Mouse (Mus musculus): ENCODE results near the gene Ina. TPM values are rescaled to one million over a fixed set of nuclear protein-coding genes. Genes with fewer than 3 reads are reported as not detected.

Gene Ina
- polyA plus RNA-seq (2011; ENCODE audit: insufficient read length, low read depth, missing spikeins): not detected in 2 replicates

DNA sequence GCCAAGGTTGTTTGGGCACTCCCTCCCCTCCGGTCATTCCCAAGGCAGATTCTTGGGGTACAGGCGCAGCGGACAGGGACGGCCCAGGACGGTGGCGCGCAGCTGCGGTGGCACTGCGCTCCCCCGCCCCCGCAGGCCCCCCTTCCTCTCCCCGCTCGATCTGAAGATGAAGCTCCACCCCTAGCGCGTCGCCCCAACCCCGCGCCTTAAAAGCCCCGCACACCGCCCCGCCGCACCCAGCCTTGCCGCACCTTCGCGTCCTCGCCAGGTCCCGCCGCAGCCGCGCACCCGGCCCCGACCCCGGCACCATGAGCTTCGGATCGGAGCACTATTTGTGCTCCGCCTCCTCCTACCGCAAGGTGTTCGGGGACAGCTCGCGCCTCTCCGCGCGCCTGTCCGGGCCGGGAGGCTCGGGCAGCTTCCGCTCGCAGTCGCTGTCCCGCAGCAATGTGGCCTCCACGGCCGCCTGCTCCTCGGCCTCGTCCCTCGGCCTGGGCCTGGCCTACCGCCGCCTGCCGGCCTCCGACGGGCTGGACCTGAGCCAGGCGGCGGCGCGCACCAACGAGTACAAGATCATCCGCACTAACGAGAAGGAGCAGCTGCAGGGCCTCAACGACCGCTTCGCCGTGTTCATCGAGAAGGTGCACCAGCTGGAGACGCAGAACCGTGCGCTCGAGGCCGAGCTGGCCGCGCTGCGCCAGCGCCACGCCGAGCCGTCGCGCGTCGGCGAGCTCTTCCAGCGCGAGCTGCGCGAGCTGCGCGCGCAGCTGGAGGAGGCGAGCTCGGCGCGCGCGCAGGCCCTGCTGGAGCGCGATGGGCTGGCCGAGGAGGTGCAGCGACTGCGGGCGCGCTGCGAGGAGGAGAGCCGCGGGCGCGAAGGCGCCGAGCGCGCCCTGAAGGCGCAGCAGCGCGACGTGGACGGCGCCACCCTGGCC, at the start of gene Ina, which contains the start of gene Nt5c2:
Gene Ina, plus strand, starts transcription at position 252 of the 935 bp plus-strand sequence.
Gene Nt5c2, minus strand, starts transcription at position 707 of the 935 bp plus-strand sequence.
- no peak for TF ChIP-seq POLR2A (IDR thresholded peaks at IDR 0.05; ENCODE audit: low read depth, low read length)
- Histone ChIP-seq H3K4me1 (ENCODE audit: control insufficient read depth, insufficient read depth, low read length) (no peaks in the 10 kb centered on the region), H3K4me3 (ENCODE audit: insufficient read depth, low read length) (peak within 1 kb of the TSS; percentile 29), H3K27ac (ENCODE audit: insufficient read depth, low read length) (no peak within 1 kb of the TSS)

DNA sequence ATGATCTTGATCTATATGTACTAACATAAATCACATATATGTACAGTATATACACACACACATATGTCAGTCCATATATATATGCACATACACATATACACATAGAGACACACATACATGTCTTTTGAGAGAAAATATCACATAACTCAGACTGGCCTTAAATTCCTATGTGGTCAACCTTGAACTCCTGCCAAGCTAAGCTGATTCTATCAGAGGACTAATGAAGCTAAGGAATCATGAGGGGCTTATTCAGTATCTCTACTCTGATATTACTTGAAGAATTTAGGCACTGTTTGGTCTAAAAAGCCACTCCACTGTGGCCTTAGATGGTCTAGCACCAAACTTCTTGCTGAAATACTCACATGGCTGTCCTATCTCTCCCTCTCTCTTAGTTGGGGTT, 49.0 kb upstream of the Ina start:
- Histone ChIP-seq H3K27ac (ENCODE audit: insufficient read depth, low read length) (no peak overlapping the region), H3K4me1 (ENCODE audit: control insufficient read depth, insufficient read depth, low read length) (peaks cover 5% of the 10 kb centered on the region; the same call in 1 of the 2 replicates), H3K4me3 (ENCODE audit: insufficient read depth, low read length) (no peak overlapping the region)
- TF ChIP-seq POLR2A (IDR thresholded peaks at IDR 0.05; ENCODE audit: low read depth, low read length): no peak
- no peak for TF ChIP-seq CTCF (IDR thresholded peaks at IDR 0.05; ENCODE audit: borderline replicate concordance, insufficient read depth, low read length)

DNA sequence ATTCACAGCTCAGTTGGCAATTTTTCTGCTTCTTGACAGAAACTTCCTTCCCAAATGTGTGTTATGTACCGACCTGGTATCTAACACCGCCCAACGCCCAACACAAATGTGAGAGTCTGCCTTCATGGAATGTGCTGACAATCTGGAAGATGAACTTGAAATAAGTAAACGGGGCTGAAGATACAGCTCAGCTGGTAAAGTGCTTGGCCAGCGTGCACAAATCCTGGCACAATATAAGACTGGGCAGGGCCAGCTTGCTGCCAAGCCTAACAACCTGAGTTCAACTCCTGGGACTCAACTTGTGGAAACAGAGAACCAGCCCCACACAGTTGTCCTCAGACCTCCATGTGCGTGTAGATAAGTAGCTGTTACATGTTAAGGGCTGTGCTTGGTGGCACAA, 48.2 kb upstream of the Ina start:
- H3K4me1 ChIP-seq (ENCODE audit: control insufficient read depth, insufficient read depth, low read length): peaks cover 5% of the 10 kb centered on the region; the same call in 1 of the 2 replicates
- H3K4me3 ChIP-seq (ENCODE audit: insufficient read depth, low read length): no peak overlapping the region
- no peak overlapping the region for H3K27ac ChIP-seq (ENCODE audit: insufficient read depth, low read length)
- TF ChIP-seq POLR2A (IDR thresholded peaks at IDR 0.05; ENCODE audit: low read depth, low read length): no peak
- no peak for TF ChIP-seq CTCF (IDR thresholded peaks at IDR 0.05; ENCODE audit: borderline replicate concordance, insufficient read depth, low read length)

DNA sequence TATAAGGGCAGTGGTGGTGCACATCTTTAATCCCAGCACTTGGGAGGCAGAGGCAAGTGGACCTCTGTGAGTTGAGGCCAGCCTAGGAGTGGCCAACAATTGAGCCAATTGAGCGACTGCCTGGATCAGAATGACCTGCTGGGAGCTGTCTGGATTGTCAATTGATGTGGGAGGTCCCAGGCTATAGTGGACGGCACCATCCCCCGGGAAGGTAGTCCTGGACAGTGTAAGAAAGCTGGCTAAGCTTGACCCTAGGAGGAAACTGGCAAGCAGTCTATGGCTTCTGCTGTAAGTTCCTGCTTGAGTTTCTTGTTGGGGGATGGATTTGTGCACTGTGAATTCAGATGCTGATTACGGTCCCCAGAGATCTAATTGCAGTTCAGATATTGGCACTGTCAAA, 46.6 kb upstream of the Ina start:
- Histone ChIP-seq H3K4me1 (ENCODE audit: control insufficient read depth, insufficient read depth, low read length) (peaks cover 5% of the 10 kb centered on the region; the same call in 1 of the 2 replicates), H3K4me3 (ENCODE audit: insufficient read depth, low read length) (no peak overlapping the region), H3K27ac (ENCODE audit: insufficient read depth, low read length) (no peak overlapping the region)
- TF ChIP-seq CTCF (IDR thresholded peaks at IDR 0.05; ENCODE audit: borderline replicate concordance, insufficient read depth, low read length) (no peak), POLR2A (IDR thresholded peaks at IDR 0.05; ENCODE audit: low read depth, low read length) (no peak)

DNA sequence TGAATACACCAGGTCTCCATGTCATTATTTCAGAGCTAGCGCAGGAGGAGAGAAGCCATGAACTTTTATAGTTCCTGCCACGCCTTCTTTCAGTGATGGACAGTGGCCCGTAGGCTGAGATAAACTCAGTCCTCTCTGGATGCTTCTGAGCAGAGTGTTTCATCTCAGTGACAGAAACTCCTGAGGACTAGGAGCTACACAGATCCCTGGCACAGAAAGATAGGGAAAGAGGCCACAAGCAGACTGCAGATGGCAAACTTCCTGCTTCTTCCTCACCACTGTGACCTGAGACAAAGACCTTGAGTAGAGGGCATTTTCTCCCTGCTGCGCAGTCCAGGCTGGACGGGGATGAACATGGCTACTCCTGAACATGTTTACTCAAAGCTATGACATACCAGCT, 45.7 kb upstream of the Ina start:
- Histone ChIP-seq H3K27ac (ENCODE audit: insufficient read depth, low read length) (no peak overlapping the region), H3K4me3 (ENCODE audit: insufficient read depth, low read length) (no peak overlapping the region), H3K4me1 (ENCODE audit: control insufficient read depth, insufficient read depth, low read length) (no peaks in the 10 kb centered on the region)
- TF ChIP-seq POLR2A (IDR thresholded peaks at IDR 0.05; ENCODE audit: low read depth, low read length) (no peak), CTCF (IDR thresholded peaks at IDR 0.05; ENCODE audit: borderline replicate concordance, insufficient read depth, low read length) (no peak)

DNA sequence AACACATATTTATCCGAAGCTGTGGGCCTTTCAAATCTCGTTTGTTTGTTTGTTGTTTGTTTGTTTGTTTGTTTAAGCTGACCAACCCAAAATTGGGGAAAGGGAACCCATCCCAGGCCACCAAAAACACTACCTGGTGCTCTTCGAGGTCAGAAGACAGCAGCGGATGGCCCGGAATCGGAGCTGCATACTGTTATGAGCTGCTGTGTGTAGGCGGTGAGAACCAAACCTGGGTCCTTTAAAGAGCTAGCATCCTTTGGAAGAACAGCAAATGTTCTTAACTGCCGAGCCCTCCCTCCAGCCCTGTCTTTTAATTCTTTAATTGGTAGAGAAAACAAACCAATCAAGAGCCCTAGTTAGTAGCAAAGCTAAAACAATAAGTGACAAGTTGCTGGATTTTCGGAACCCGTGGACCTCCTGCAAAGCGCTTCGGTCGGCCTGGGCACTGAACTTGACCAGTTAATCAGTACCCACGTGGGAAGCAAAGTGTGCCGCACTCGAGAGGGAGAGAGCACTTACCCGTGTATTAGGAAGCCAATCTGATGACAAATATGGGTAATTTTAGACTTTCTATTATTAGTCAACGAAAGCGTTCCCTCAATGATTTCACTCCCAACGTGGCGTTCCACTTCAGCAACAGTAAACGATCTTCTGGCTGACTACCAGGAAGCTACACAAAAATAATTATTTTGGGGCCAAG, 45.1 kb upstream of the Ina start:
- TF ChIP-seq POLR2A (IDR thresholded peaks at IDR 0.05; ENCODE audit: low read depth, low read length) (no peak), CTCF (IDR thresholded peaks at IDR 0.05; ENCODE audit: borderline replicate concordance, insufficient read depth, low read length) (no peak)
- no peak overlapping the region for H3K4me3 ChIP-seq (ENCODE audit: insufficient read depth, low read length)
- no peaks in the 10 kb centered on the region for H3K4me1 ChIP-seq (ENCODE audit: control insufficient read depth, insufficient read depth, low read length)
- H3K27ac ChIP-seq (ENCODE audit: insufficient read depth, low read length): no peak overlapping the region

DNA sequence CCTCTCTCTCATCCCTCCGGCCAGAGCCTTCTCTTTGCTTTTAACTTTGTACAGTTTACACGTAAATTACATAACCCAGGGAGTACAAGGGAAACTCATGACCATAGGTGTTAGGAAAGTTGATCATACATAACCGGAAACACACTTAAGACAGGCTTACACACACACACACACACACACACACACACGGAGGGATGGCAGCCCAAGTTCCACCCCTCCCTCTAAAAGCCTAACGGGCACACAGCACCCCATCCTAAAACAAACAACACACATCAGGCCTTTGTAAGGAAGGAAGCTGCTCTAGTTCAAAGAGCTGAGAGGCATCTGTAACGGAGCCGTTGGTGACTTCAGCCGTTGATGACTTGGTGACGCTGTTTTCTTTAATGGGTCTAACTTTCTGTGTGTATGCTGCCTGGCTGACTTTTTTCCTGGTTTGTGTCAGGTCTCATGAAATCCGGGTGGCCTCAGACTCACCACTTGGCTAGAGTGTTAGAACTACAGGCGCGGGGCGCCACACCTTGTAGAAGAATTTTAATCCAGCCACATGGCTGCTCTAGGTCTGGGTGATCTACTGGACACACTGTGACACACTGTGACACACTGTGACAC, 44.3 kb upstream of the Ina start:
- Histone ChIP-seq H3K27ac (ENCODE audit: insufficient read depth, low read length) (no peak overlapping the region), H3K4me3 (ENCODE audit: insufficient read depth, low read length) (no peak overlapping the region), H3K4me1 (ENCODE audit: control insufficient read depth, insufficient read depth, low read length) (no peaks in the 10 kb centered on the region)
- TF ChIP-seq POLR2A (IDR thresholded peaks at IDR 0.05; ENCODE audit: low read depth, low read length) (no peak), CTCF (IDR thresholded peaks at IDR 0.05; ENCODE audit: borderline replicate concordance, insufficient read depth, low read length) (no peak)

DNA sequence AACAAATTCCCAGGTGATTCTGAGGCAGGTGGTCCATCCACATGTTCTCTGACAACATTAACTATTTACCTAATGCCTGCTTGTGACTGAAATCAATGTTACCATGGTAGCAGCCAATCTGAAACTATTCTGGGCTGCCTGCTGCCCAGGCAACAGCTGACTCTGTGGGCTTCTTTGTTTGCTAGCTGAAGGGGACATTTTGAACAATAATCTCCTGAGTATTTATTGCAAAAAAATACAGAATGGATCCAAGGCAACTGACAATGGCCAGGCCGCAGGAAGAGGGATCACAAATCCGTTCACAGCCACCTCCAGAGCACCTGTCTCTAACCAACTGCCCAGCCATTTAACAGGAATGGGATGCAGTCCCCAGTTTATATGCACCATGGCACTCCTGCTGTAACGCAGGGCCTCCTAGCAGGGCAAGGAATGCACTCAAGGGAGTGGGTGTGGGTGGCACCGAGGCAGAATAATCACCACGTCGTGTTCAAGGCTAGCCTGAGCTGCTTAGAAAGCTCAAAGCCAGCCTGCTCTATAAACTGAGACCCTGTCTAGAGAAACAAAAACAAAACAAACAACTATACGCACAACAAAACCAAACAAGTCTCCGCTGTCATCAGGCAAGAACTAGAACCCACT, 43.3 kb upstream of the Ina start:
- no peak for TF ChIP-seq POLR2A (IDR thresholded peaks at IDR 0.05; ENCODE audit: low read depth, low read length)
- no peak for TF ChIP-seq CTCF (IDR thresholded peaks at IDR 0.05; ENCODE audit: borderline replicate concordance, insufficient read depth, low read length)
- H3K27ac ChIP-seq (ENCODE audit: insufficient read depth, low read length): no peak overlapping the region

DNA sequence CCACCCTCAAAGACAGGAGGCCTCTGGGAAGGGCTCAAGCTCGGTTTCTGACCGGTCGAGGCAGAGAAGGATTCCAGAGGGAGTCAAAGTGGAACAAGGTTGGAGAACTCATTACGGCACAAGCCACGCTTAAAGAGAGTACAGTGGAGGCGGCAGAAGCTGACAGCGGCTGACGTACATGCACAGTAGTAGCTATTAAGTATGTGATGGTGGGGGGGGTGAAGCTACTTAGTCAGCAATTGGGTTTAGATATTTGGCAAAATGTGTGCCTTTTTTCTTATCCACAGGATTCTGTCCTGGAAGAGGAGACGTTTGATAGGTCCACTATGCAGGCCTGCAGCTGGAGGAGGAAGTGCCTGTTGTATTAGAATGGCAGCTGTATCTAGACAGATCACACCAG, 42.8 kb upstream of the Ina start:
- no peak for TF ChIP-seq POLR2A (IDR thresholded peaks at IDR 0.05; ENCODE audit: low read depth, low read length)
- no peak for TF ChIP-seq CTCF (IDR thresholded peaks at IDR 0.05; ENCODE audit: borderline replicate concordance, insufficient read depth, low read length)
- Histone ChIP-seq H3K27ac (ENCODE audit: insufficient read depth, low read length) (no peak overlapping the region), H3K4me3 (ENCODE audit: insufficient read depth, low read length) (no peak overlapping the region), H3K4me1 (ENCODE audit: control insufficient read depth, insufficient read depth, low read length) (no peaks in the 10 kb centered on the region)

More for the DNA sequence above, 43.3 kb upstream of the Ina start:
- Histone ChIP-seq H3K4me1 (ENCODE audit: control insufficient read depth, insufficient read depth, low read length) (no peaks in the 10 kb centered on the region), H3K4me3 (ENCODE audit: insufficient read depth, low read length) (no peak overlapping the region)

Data from embryonic fibroblast, embryonic 13.5 days (primary cell).